Comparison of ENCODE assay signal across 16 mouse cellular contexts in genomic region chr7:71046596-71046995, GRCm38 (mm10).
"Had no signal": no experiment of that assay in that cellular context is flagged by ENCODE, and none has a peak within 500 bp of the region (broad histone marks: within the 10 kb centered on the region; RNA-seq: fewer than 3 reads in every experiment).

No protein-coding gene starts in this region.

- H3K9me3 ChIP-seq: liver, embryonic 12.5 days; liver, embryonic 15.5 days; lung, embryonic 15.5 days; megakaryocyte, embryonic 14.5 days; midbrain, embryonic 10.5 days; midbrain, embryonic 15.5 days had no signal

- ATAC-seq: intestine, embryonic 16.5 days; liver, embryonic 12.5 days; midbrain, embryonic 15.5 days had no signal

- H3K27me3 ChIP-seq: liver, embryonic 12.5 days; liver, embryonic 15.5 days; lung, embryonic 15.5 days; midbrain, embryonic 15.5 days had no signal

- H3K36me3 ChIP-seq: liver, embryonic 12.5 days; liver, embryonic 15.5 days; lung, embryonic 15.5 days; midbrain, embryonic 10.5 days; midbrain, embryonic 15.5 days had no signal

- DNase-seq: kidney, adult 18-20 months; kidney, postnatal 14 days; layer of hippocampus, postnatal 36 days; lung, adult 18-20 months; lung, postnatal 10 days; lung, postnatal 36 days; thymus, adult 18-20 months; thymus, postnatal 36 days had no signal

- H3K9ac ChIP-seq: liver, embryonic 12.5 days; liver, embryonic 15.5 days; lung, embryonic 15.5 days; midbrain, embryonic 15.5 days had no signal

- H3K4me3 ChIP-seq: left cerebral cortex, adult 2 months; liver, embryonic 12.5 days; liver, embryonic 15.5 days; lung, embryonic 15.5 days; midbrain, embryonic 10.5 days; midbrain, embryonic 15.5 days had no signal

- H3K27ac ChIP-seq: left cerebral cortex, adult 2 months; liver, embryonic 12.5 days; liver, embryonic 15.5 days; lung, embryonic 15.5 days; midbrain, embryonic 10.5 days; midbrain, embryonic 15.5 days had no signal

- H3K4me2 ChIP-seq: liver, embryonic 12.5 days; liver, embryonic 15.5 days; lung, embryonic 15.5 days; midbrain, embryonic 15.5 days had no signal

- H3K4me1 ChIP-seq: liver, embryonic 12.5 days; liver, embryonic 15.5 days; lung, embryonic 15.5 days had no signal
